In genomic region chr1:87327165-87327861, GRCm38 (mm10) we compare ENCODE assay signal across 8 mouse cellular contexts. TPM values are rescaled to one million over a fixed set of nuclear protein-coding genes. Genes with fewer than 3 reads are reported as not detected.
DNase-seq lines count a peak whose midpoint lies in the region; ATAC-seq and TF ChIP-seq lines count a peak whose summit lies in the region.

No protein-coding gene starts in this region.

- peak; percentile 81 for ATAC-seq in heart, embryonic 11.5 days (replicated peaks; ENCODE audit: insufficient number of reproducible peaks, low FRiP score, low TSS enrichment)

- no peak for TF ChIP-seq CTCF in spleen, adult 2 months (IDR thresholded peaks at IDR 0.05; ENCODE audit: extremely low read depth, insufficient read depth, insufficient read length, insufficient replicate concordance)
- no peak for TF ChIP-seq CTCF in cortical plate, adult 2 months (IDR thresholded peaks at IDR 0.05; ENCODE audit: extremely low read depth, insufficient read depth, low read length)
- no peak for TF ChIP-seq CTCF in layer of hippocampus, adult 2 months (conservative IDR thresholded peaks at IDR 0.05)

- no peaks in the 10 kb centered on the region for H3K27me3 ChIP-seq in spleen, adult 2 months (ENCODE audit: control insufficient read depth, insufficient read depth, low read length)
- H3K27me3 ChIP-seq in heart, embryonic 11.5 days (ENCODE audit: control insufficient read depth, insufficient read depth, low read length) = no peaks in the 10 kb centered on the region

- no peaks in the 10 kb centered on the region for H3K9me3 ChIP-seq in heart, embryonic 11.5 days (replicated peaks; ENCODE audit: control insufficient read depth, low read length)

- peak; percentile 5 to 38 for DNase-seq in spleen, adult 2 months (ENCODE audit: low read depth in 1 of 2, low spot score in 2 of 2)
- no peak for DNase-seq in spleen, adult 12 weeks (ENCODE audit: low spot score)
- peak in 1 of 2 experiments; percentile 13 for DNase-seq in layer of hippocampus, adult 2 months (ENCODE audit: low spot score in 2 of 2)
- peak; percentile 35 for DNase-seq in lung, postnatal 36 days
- peak; percentile 20 for DNase-seq in right cerebral cortex, adult 18-20 months
- DNase-seq in T-cell, adult 2 months (ENCODE audit: low spot score) = no peak

- H3K36me3 ChIP-seq in spleen, adult 2 months (ENCODE audit: control insufficient read depth, insufficient read depth, low read length) = no peaks in the 10 kb centered on the region
- H3K36me3 ChIP-seq in heart, embryonic 11.5 days (ENCODE audit: control insufficient read depth, insufficient read depth, low read length) = no peaks in the 10 kb centered on the region

- peak overlapping the region; percentile 96 for H3K9ac ChIP-seq in heart, embryonic 11.5 days (ENCODE audit: low read depth, low read length)

- H3K4me3 ChIP-seq in spleen, adult 2 months (ENCODE audit: extremely low read depth, insufficient read depth, insufficient read length) = peak overlapping the region; percentile 88
- peak overlapping the region; percentile 76 for H3K4me3 ChIP-seq in cortical plate, adult 2 months (ENCODE audit: insufficient read depth, low read length)
- H3K4me3 ChIP-seq in heart, embryonic 11.5 days (ENCODE audit: low read depth, low read length) = peak overlapping the region; percentile 99
- peak overlapping the region; percentile 98 for H3K4me3 ChIP-seq in layer of hippocampus, adult 2 months

- under 1% methylated on average over 47 of the region's 53 CpGs for WGBS in spleen, adult 2 months
- under 1% methylated on average over 47 of the region's 53 CpGs for WGBS in heart, embryonic 11.5 days (ENCODE audit: insufficient replicate concordance)

- peaks cover 2% of the 10 kb centered on the region; the same call in 1 of the 2 replicates for H3K4me1 ChIP-seq in spleen, adult 2 months (ENCODE audit: control insufficient read depth, insufficient read depth, insufficient read length)
- peaks cover 2% of the 10 kb centered on the region; the same call in 1 of the 2 replicates for H3K4me1 ChIP-seq in cortical plate, adult 2 months (ENCODE audit: control insufficient read depth, insufficient read depth, low read length)
- H3K4me1 ChIP-seq in heart, embryonic 11.5 days (ENCODE audit: control insufficient read depth, insufficient read depth, low read length) = peaks cover 3% of the 10 kb centered on the region; the same call in 1 of the 2 replicates

- no peak for TF ChIP-seq POLR2A in spleen, adult 2 months (IDR thresholded peaks at IDR 0.05; ENCODE audit: low read depth, low read length)
- TF ChIP-seq POLR2A in cortical plate, adult 2 months (IDR thresholded peaks at IDR 0.05; ENCODE audit: extremely low read depth, insufficient read depth, low read length) = no peak

- H3K27ac ChIP-seq in spleen, adult 2 months (ENCODE audit: insufficient read depth, low read length) = peak overlapping the region; percentile 83
- H3K27ac ChIP-seq in cortical plate, adult 2 months (ENCODE audit: insufficient read depth, low read length) = 0 out of 2 replicates have a peak overlapping the region, but pooled peaks have one; percentile 33
- peak overlapping the region; percentile 92 for H3K27ac ChIP-seq in heart, embryonic 11.5 days (ENCODE audit: low read depth, low read length)
- H3K27ac ChIP-seq in layer of hippocampus, adult 2 months = peak overlapping the region; percentile 94

- H3K4me2 ChIP-seq in heart, embryonic 11.5 days = peak overlapping the region; percentile 81

RNA-seq across cellular contexts. Expression of gene Gigyf2, which starts 0.5 kb away (rescaled TPM):
- 22.3 and 22.8 TPM in 2 replicates for polyA plus RNA-seq in spleen, adult 2 months (2012; rRNA removed)
- 54.3 and 55.8 TPM in 2 replicates for polyA plus RNA-seq in cortical plate, adult 2 months (2012; rRNA removed)
- 26.9 and 32.0 TPM in 2 replicates for polyA plus RNA-seq in heart, embryonic 11.5 days (2014; fragmentation: Nextera tagmentation; extraction: Ambion mirVana)
- 100 to 1,000 TPM; 144 to 148 TPM for total RNA-seq in layer of hippocampus, adult 2 months (2021)

Comparison
In these comparisons a context has a peak if more than half of its experiments do, and no peak if none do; other contexts are left out.
1. DNase-seq: peak in spleen, adult 2 months (2 of 2), lung, postnatal 36 days (single experiment) and right cerebral cortex, adult 18-20 months (single experiment); none in spleen, adult 12 weeks (single experiment) and T-cell, adult 2 months (single experiment).
2. H3K27ac ChIP-seq: peak in every context shown above with its lines; median percentile 94 in layer of hippocampus, adult 2 months; 92 in heart, embryonic 11.5 days; 83 in spleen, adult 2 months; 33 in cortical plate, adult 2 months.
3. Peak in every context shown above with its lines, with median percentiles within 50 percentile points of each other: H3K4me3 ChIP-seq.